Mouse (Mus musculus) kidney, embryonic 16.5 days (tissue): ENCODE measurements at regions not wholly inside any gene's neighbourhood (a gene's known extent, or its start where the extent isn't known, plus 50 kb on each side); places are given as distances from the start of the nearest gene placed in this dataset.

Experiments used
- ATAC-seq: fragments of 200-750 bp; cut with Nextera tagmentation; 2 replicates; pipeline ENCODE4 v1.8.0; 2017; ENCODE audit warnings: moderate TSS enrichment; ENCODE audit not compliant: low FRiP score, low TSS enrichment
- H3K27ac ChIP-seq: fragments of 300-500 bp; sonication (generic); 2 replicates; pipeline ENCODE4 v1.5.1; 2014; ENCODE audit warnings: low read length
- H3K27me3 ChIP-seq: fragments of 300-500 bp; sonication (generic); 2 replicates; pipeline ENCODE4 v1.6.1; 2014; ENCODE audit warnings: low read length, control low read depth, mixed read lengths; ENCODE audit not compliant: insufficient read depth
- H3K36me3 ChIP-seq: fragments of 300-500 bp; sonication (generic); 2 replicates; pipeline ENCODE4 v1.6.1; 2014; ENCODE audit warnings: low read length, control low read depth, mixed read lengths; ENCODE audit not compliant: insufficient read depth
- H3K4me1 ChIP-seq: fragments of 300-500 bp; sonication (generic); 2 replicates; pipeline ENCODE4 v1.6.1; 2014; ENCODE audit warnings: low read length, control low read depth, mixed read lengths; ENCODE audit not compliant: insufficient read depth
- H3K4me2 ChIP-seq: fragments of 300-500 bp; sonication (generic); replicated peaks from 2 replicates; pipeline ENCODE4 v1.6.1; 2014; ENCODE audit warnings: low read depth, low read length
- H3K4me3 ChIP-seq: fragments of 300-500 bp; sonication (generic); 2 replicates; pipeline ENCODE4 v1.5.1; 2014; ENCODE audit warnings: mild to moderate bottlenecking, low read length
- H3K9ac ChIP-seq: fragments of 300-500 bp; sonication (generic); replicated peaks from 2 replicates; pipeline ENCODE4 v1.6.1; 2014; ENCODE audit warnings: low read length
- H3K9me3 ChIP-seq: fragments of 300-500 bp; sonication (generic); 2 replicates; pipeline ENCODE4 v1.6.1; 2016; ENCODE audit warnings: low read length, control low read depth
- WGBS: fragments of 180-500 bp; shearing (Covaris S2); extraction: QIAGEN DNeasy Blood & Tissue Kit; methylation state at CpG from one replicate; pipeline ENCODE4 v1.1.7; 2014; 5-methylcytosine and 5-hydroxymethylcytosine counted together

DNA sequence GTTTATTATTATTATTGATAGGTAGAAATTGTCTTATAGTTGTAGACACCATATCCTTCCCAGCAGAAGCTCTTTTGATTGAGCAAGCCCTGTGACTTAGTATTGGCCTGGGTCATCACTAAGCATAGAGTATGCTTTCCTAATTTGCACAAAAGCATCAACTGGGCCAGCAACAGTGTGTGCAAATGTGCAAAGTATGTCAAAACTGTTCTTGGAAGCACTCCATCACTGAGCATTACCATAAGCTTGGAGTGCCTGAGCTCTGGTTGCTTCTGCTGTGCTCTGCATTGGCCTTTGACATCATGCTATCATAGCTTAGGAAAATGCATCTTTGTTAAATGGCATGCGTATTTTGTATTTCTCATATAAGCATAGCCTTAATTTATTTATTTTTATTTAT is 220.7 kb upstream of the Pou3f3 start:
- H3K4me2 ChIP-seq, result no peak overlapping the region
- 96% methylated on average over 1 of the region's 1 CpGs for WGBS
- H3K9ac ChIP-seq, result no peak overlapping the region
- no peak overlapping the region for H3K4me3 ChIP-seq
- no peaks in the 10 kb centered on the region for H3K9me3 ChIP-seq
- ATAC-seq, result no peak
- H3K36me3 ChIP-seq, result no peaks in the 10 kb centered on the region
- no peak overlapping the region for H3K27ac ChIP-seq
- H3K27me3 ChIP-seq, result no peaks in the 10 kb centered on the region
- peaks cover 5% of the 10 kb centered on the region; the same call in 1 of the 2 replicates for H3K4me1 ChIP-seq

GRCm38 (mm10) chr1:42475629-42476028 is 219.9 kb upstream of the Pou3f3 start:
- 100% methylated on average over 2 of the region's 2 CpGs for WGBS
- Histone ChIP-seq H3K36me3 (no peaks in the 10 kb centered on the region), H3K9ac (no peak overlapping the region), H3K4me1 (peaks cover 5% of the 10 kb centered on the region; the same call in 1 of the 2 replicates), H3K27me3 (no peaks in the 10 kb centered on the region), H3K9me3 (no peaks in the 10 kb centered on the region), H3K27ac (no peak overlapping the region), H3K4me3 (no peak overlapping the region), H3K4me2 (no peak overlapping the region)
- ATAC-seq, result no peak

GRCm38 (mm10) chr1:42480348-42480920 is 215.1 kb upstream of the Pou3f3 start:
- WGBS, result 71% methylated on average over 8 of the region's 8 CpGs
- Histone ChIP-seq H3K4me2 (no peak overlapping the region), H3K9me3 (no peaks in the 10 kb centered on the region), H3K4me1 (no peaks in the 10 kb centered on the region), H3K4me3 (no peak overlapping the region), H3K27me3 (no peaks in the 10 kb centered on the region), H3K9ac (no peak overlapping the region), H3K36me3 (no peaks in the 10 kb centered on the region), H3K27ac (no peak overlapping the region)
- no peak for ATAC-seq

GRCm38 (mm10) chr1:42489563-42489962 is 206.0 kb upstream of the Pou3f3 start:
- peak; percentile 66; the same call in 1 of the 2 replicates for ATAC-seq
- WGBS, result 16% methylated on average over 5 of the region's 5 CpGs

GRCm38 (mm10) chr1:42490856-42491643 is 204.5 kb upstream of the Pou3f3 start:
- Histone ChIP-seq H3K4me2 (peak overlapping the region; percentile 62), H3K9ac (peak overlapping the region; percentile 64), H3K4me1 (peaks cover 31% of the 10 kb centered on the region), H3K27me3 (peaks cover 4% of the 10 kb centered on the region; the same call in 1 of the 2 replicates), H3K36me3 (no peaks in the 10 kb centered on the region), H3K27ac (peak overlapping the region; percentile 75), H3K4me3 (peak overlapping the region; percentile 41), H3K9me3 (no peaks in the 10 kb centered on the region)
- peak; percentile 78 for ATAC-seq
- 21% methylated on average over 11 of the region's 11 CpGs for WGBS

More at GRCm38 (mm10) chr1:42489563-42489962, 206.0 kb upstream of the Pou3f3 start:
- Histone ChIP-seq H3K4me1 (peaks cover 25% of the 10 kb centered on the region), H3K9ac (no peak overlapping the region), H3K27ac (no peak overlapping the region), H3K27me3 (peaks cover 4% of the 10 kb centered on the region; the same call in 1 of the 2 replicates), H3K4me2 (no peak overlapping the region), H3K9me3 (no peaks in the 10 kb centered on the region), H3K36me3 (no peaks in the 10 kb centered on the region), H3K4me3 (no peak overlapping the region)

DNA sequence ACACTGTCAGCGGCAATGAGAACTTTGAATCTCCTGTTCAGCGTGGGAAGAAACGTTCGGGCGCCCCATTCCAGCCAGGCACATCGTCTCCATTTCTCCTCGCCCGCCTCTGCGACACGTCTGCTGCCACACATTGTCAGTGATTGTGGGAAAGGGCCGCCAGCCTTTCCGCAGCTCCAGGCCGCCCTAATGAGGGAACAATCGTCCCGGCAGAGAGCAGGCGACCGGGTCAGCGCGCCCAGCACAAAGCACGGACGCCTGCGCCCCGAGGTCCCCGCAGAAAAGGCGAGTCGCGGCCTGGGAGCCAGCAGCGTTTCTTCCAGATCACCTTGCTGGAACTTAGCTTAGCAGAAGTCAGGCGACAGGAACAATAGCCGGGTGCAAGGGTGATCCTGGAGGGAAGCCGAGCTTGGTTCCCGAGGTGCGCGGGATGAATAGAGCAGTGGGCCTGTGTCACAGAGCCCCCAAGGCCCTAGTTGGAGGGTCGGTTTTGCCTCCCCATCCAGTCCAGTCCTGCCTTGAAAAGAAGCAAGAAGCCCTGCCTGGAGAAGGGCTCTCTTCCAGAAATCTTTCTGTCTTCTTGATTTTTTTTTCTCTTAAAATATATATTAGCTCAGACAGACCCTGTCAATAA is 203.8 kb upstream of the Pou3f3 start:
- H3K27me3 ChIP-seq, result peaks cover 4% of the 10 kb centered on the region; the same call in 1 of the 2 replicates
- H3K4me3 ChIP-seq, result peak overlapping the region; percentile 41
- H3K36me3 ChIP-seq, result no peaks in the 10 kb centered on the region
- peak; percentile 16; the same call in 1 of the 2 replicates for ATAC-seq
- H3K9ac ChIP-seq, result peak overlapping the region; percentile 64
- no peaks in the 10 kb centered on the region for H3K9me3 ChIP-seq
- WGBS, result 5% methylated on average over 35 of the region's 35 CpGs
- peaks cover 38% of the 10 kb centered on the region for H3K4me1 ChIP-seq
- peak overlapping the region; percentile 62 for H3K4me2 ChIP-seq
- peak overlapping the region; percentile 75 for H3K27ac ChIP-seq

DNA sequence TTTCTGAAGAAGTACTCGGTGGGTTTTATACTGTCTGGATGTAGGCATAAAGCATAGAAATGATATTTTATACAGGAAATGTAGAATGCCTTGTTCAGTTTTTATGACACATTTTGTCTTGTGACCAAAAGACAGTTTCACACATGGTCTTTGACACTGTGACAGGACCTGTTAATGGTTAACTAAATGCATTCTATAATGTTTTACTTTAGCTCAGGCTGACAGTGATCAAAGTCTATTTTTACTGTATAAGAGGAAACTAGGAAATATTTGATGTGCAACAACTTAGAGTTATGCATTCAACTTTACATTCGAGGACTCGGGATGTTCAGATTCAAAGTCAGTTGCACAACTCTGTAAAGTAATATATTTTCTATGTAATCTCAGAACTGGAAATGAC is 199.5 kb upstream of the Pou3f3 start:
- 0 out of 2 replicates have a peak overlapping the region, but pooled peaks have one; percentile 1 for H3K4me2 ChIP-seq
- no peaks in the 10 kb centered on the region for H3K9me3 ChIP-seq
- H3K9ac ChIP-seq, result no peak overlapping the region
- H3K27me3 ChIP-seq, result peaks cover 4% of the 10 kb centered on the region; the same call in 1 of the 2 replicates
- H3K4me1 ChIP-seq, result peaks cover 23% of the 10 kb centered on the region
- 54% methylated on average over 3 of the region's 3 CpGs for WGBS
- H3K4me3 ChIP-seq, result no peak overlapping the region
- ATAC-seq, result no peak
- no peaks in the 10 kb centered on the region for H3K36me3 ChIP-seq
- H3K27ac ChIP-seq, result peak overlapping the region; percentile 75; the same call in 1 of the 2 replicates

DNA sequence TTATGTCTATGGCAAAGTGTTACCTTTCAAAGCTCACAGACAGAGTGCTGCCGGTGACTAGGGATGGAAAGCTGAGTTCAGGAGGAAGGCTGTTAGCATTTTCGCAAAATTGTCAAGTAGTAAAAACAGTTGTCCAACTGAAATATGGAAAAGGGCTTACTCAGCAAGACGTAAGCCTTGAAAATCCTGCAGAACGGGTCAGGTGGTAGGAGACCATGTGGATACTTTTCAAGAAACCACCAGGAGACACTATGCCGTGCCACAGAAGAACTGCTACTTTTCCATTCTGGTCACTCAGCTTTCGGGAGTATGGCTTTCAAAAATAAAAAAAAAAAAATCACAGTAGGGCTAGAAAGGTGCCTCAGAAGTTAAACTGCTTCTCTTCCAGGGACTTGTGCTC is 199.1 kb upstream of the Pou3f3 start:
- Histone ChIP-seq H3K9ac (no peak overlapping the region), H3K4me3 (no peak overlapping the region), H3K27me3 (no peaks in the 10 kb centered on the region; the same call in 1 of the 2 replicates), H3K36me3 (no peaks in the 10 kb centered on the region), H3K27ac (peak overlapping the region; percentile 75; the same call in 1 of the 2 replicates), H3K4me2 (0 out of 2 replicates have a peak overlapping the region, but pooled peaks have one; percentile 1), H3K9me3 (no peaks in the 10 kb centered on the region), H3K4me1 (peaks cover 19% of the 10 kb centered on the region)
- WGBS, result 29% methylated on average over 6 of the region's 6 CpGs
- no peak for ATAC-seq

GRCm38 (mm10) chr1:42498901-42499300 is 196.7 kb upstream of the Pou3f3 start:
- Histone ChIP-seq H3K4me2 (no peak overlapping the region), H3K4me1 (peaks cover 12% of the 10 kb centered on the region; the same call in 1 of the 2 replicates), H3K4me3 (no peak overlapping the region), H3K9ac (no peak overlapping the region), H3K36me3 (no peaks in the 10 kb centered on the region), H3K27me3 (no peaks in the 10 kb centered on the region), H3K9me3 (no peaks in the 10 kb centered on the region), H3K27ac (no peak overlapping the region)
- no peak for ATAC-seq
- WGBS, result 78% methylated on average over 7 of the region's 7 CpGs
